Mouse (Mus musculus): ENCODE data around the gene Tctn1.

DNA sequence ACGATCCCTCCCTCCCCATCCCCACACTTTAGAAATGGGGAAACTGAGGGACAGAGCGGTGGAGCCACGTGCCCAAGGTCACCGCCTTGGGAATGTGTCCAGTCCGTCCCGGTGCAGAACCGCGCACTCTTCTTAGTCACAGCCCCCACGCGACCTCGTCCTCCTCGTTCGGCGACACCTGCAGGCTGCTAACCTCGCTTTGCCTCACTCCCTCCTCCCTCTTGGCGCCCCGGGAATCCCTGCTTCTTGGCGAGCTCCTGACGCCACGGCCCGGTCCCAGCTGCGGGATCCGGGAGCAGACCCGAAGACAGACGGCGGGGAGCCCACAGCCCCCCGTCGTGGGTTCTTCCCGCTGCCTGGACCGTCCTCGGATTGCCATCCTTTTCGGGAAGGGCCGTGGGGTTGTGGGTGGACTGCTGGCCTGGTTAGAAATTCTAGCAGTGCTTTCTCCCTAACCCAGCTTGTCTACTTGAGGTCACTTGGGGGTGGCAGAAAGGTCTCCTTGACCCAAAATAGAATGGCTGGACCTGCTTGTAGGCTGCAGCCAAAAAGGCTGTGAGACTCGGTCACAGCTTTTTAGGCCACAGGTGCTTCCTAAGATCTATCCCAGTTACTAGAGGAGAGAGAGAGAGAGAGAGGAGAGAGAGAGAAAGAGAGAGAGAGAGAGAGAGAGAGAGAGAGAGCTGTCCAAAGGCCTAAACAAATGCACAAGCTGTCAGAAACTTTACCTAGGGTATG lies 20.9 kb upstream of the Tctn1 start:
- TF ChIP-seq POLR2A (IDR thresholded peaks at IDR 0.05; ENCODE audit: extremely low read depth, insufficient read depth, low read length) = 0 out of 2 replicates have a peak, but pooled peaks have one; percentile 33
- no peak for TF ChIP-seq CTCF (IDR thresholded peaks at IDR 0.05; ENCODE audit: extremely low read depth, insufficient read depth, low read length)
